Mouse (Mus musculus): ENCODE data around the gene Trpm3. TPM values are rescaled to one million over a fixed set of nuclear protein-coding genes. Genes with fewer than 3 reads are reported as not detected.

Gene Trpm3
- total RNA-seq, 2 experiments from 2014 or later: 1.3 to 1.7 TPM

- intact Hi-C loops (cut with DNase I): no loop called here
- no peak for DNase-seq
Measured at GRCm38 (mm10) chr19:22462043-22462442, 323.2 kb downstream of the Trpm3 start.

GRCm38 (mm10) chr19:22463506-22463905 is 324.7 kb downstream of the Trpm3 start:
- intact Hi-C loops (cut with DNase I): no loop called here
- no peak for DNase-seq

- intact Hi-C loops (cut with DNase I): no loop called here
- DNase-seq: no peak
Measured at GRCm38 (mm10) chr19:22469608-22470007, 330.8 kb downstream of the Trpm3 start.

- intact Hi-C loops (cut with DNase I): no loop called here
- no peak for DNase-seq
Measured at GRCm38 (mm10) chr19:22473030-22473712, 334.3 kb downstream of the Trpm3 start.

GRCm38 (mm10) chr19:22478295-22478989 is 339.6 kb downstream of the Trpm3 start:
- no peak for DNase-seq
- intact Hi-C loops (cut with DNase I): no loop called here

- intact Hi-C loops (cut with DNase I): no loop called here
- DNase-seq: no peak
Measured at GRCm38 (mm10) chr19:22503469-22503868, 364.6 kb downstream of the Trpm3 start.

GRCm38 (mm10) chr19:22518508-22518907 is 379.7 kb downstream of the Trpm3 start:
- intact Hi-C loops (cut with DNase I): no loop called here
- no peak for DNase-seq

GRCm38 (mm10) chr19:22527944-22528343 is 389.1 kb downstream of the Trpm3 start:
- intact Hi-C loops (cut with DNase I): no loop called here
- no peak for DNase-seq

GRCm38 (mm10) chr19:22542990-22543709 is 404.3 kb downstream of the Trpm3 start:
- intact Hi-C loops (cut with DNase I): no loop called here
- no peak for DNase-seq

- peak; percentile 55 to 59 for DNase-seq
- intact Hi-C loops (cut with DNase I): loop anchor here (1.0 to 10.0 kb wide), 3 partner anchors 79 to 673 kb away; no protein-coding TSS in a partner anchor
Measured at GRCm38 (mm10) chr19:22552179-22552578, 413.3 kb downstream of the Trpm3 start.

- intact Hi-C loops (cut with DNase I): loop anchor here (10.0 kb wide), 1 partner anchor 670 kb away; no protein-coding TSS in a partner anchor
- peak; percentile 24 to 39 for DNase-seq
Measured at GRCm38 (mm10) chr19:22554421-22554941, 415.6 kb downstream of the Trpm3 start.

GRCm38 (mm10) chr19:22572396-22572795 is 433.6 kb downstream of the Trpm3 start:
- intact Hi-C loops (cut with DNase I): no loop called here
- DNase-seq: no peak

GRCm38 (mm10) chr19:22572849-22573248 is 434.0 kb downstream of the Trpm3 start:
- DNase-seq: no peak
- intact Hi-C loops (cut with DNase I): no loop called here

- no peak for DNase-seq
- intact Hi-C loops (cut with DNase I): no loop called here
Measured at GRCm38 (mm10) chr19:22582120-22582745, 443.4 kb downstream of the Trpm3 start.

- DNase-seq: no peak
- intact Hi-C loops (cut with DNase I): no loop called here
Measured at GRCm38 (mm10) chr19:22594492-22594891, 455.6 kb downstream of the Trpm3 start.

GRCm38 (mm10) chr19:22595246-22595645 is 456.4 kb downstream of the Trpm3 start:
- intact Hi-C loops (cut with DNase I): no loop called here
- DNase-seq: no peak

GRCm38 (mm10) chr19:22596715-22597114 is 457.9 kb downstream of the Trpm3 start:
- no peak for DNase-seq
- intact Hi-C loops (cut with DNase I): no loop called here

GRCm38 (mm10) chr19:22604322-22604721 is 465.5 kb downstream of the Trpm3 start:
- intact Hi-C loops (cut with DNase I): no loop called here

GRCm38 (mm10) chr19:22607985-22608684 is 469.3 kb downstream of the Trpm3 start:
- no peak for DNase-seq
- intact Hi-C loops (cut with DNase I): no loop called here

More at GRCm38 (mm10) chr19:22604322-22604721, 465.5 kb downstream of the Trpm3 start:
- no peak for DNase-seq

GRCm38 (mm10) chr19:22611621-22612020 is 472.8 kb downstream of the Trpm3 start:
- intact Hi-C loops (cut with DNase I): no loop called here
- DNase-seq: no peak
